Mouse (Mus musculus) frontal cortex, adult 2 months (tissue): ENCODE results near the gene Mboat7. TPM values are rescaled to one million over a fixed set of nuclear protein-coding genes. Genes with fewer than 3 reads are reported as not detected.

Experiments used
- DNase-seq, 2 experiments: peaks; one replicate each; pipeline ENCODE4 v3.0.0; 2022; ENCODE audit warnings: low spot score in 1 of 2; ENCODE audit errors: extremely low spot score in 1 of 2
- polyA plus RNA-seq: library from polyadenylated mRNA; depleted of rRNA; stranded (reverse); fragments of >200 nt; gene quantifications from 2 replicates; pipeline ENCODE4 v1.2.3, GENCODE M21; 2012

The Mboat7 gene
- polyA plus RNA-seq, 1 experiment: 139 TPM

DNA sequence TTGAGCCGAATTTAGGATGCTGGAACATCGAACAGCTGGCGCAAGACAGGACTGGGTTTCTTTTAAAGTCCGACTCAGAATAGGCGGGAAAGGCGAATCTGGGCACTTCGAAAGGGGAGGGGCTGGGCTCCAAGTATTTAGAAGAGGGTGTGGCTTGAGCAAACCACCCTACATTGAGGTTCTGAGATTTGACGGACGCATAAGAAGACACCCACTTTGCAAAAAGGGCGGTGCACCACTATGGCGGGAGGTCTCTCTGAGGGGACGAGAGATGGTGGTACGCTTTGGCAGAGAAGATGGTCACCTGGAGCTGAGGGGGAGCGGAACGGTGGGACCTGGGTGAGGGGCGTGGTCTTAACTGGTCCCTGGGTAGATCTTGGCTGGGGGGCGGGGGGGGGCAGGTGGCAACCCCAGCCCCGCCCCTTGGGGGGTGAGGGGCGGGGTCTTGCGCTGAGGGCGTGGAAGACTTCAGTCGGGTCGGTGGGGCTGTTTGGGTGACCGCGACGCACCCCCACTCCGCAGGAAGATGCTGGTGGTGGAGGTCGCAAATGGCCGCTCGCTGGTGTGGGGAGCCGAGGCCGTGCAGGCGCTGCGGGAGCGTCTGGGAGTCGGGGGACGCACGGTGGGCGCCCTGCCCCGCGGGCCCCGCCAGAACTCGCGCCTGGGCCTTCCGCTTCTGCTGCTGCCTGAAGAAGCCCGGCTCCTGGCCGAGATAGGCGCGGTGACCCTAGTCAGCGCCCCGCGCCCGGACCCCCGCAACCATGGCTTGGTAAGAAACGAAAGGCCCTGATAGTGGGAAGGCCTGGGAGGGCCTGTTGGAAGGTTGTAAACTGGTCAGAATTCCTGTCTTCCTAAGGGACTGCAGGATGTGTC lies 989 bp upstream of the Mboat7 start:
- DNase-seq: peak; percentile 49 to 59

DNA sequence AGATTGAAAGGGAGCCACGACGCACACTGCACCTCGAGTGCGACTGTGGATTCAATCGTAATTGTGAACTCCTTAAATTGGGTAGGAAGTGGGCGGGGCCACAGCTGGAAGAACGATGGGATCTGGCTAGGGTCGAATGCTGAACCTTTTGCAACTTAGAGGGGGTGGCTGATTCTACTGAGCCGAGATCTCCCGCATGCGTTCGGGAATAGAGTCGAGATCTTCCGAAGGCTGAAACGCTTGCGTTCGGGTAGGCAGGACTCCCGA lies 419 bp upstream of the Mboat7 start:
- no peak for DNase-seq

DNA sequence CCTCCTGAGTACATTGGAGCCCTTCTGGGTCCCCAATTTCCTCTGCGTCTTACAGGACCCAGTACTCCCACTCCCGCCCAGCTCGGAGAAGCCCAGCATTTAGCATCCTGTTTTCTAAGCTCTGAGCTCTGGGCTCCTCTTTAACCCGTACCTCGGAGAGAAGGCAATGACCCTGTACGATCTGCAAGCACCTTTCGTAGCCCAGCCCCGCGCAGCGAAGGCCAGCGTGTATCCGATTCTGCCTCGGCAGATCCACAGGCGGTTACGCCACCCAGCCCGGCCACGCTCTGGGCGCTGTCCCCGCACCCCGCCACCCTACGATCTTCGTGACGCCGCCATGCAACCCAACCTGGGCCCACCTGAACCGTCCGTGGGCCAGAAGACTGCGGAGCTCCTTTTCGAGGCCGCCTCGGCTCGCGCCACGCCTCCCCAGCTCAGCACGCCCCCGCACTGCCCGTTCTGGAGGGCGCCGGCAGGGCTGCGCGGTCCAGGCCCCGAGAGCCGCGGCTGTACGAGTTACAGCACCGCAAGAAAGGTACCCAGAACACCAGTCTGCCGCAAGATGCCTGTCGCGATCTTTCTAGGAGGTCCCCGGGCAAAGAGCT lies 839 bp downstream of the Mboat7 start, which contains the start of gene Tsen34:
Tsen34 (plus strand) TSS at position 482 of the 605 bp plus-strand sequence.
- no peak for DNase-seq

DNA sequence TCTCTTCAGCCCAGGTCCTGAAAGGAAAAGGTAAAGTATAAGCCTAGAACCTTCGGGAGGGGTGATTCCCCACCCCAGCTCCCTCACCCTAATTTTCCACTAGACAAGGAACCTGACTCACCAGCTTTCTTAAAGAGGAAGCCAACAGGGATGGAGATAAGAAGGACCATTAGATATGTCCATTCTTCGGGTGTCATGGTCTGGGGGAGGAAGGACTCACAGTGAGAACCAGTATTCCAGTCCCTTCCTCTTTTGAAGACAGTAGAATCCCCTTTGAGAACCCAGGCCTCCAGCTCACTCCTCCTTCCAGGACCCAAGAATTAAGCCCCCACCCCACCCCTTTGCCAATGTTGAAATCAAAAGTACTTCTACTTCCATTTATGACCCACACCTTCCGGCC lies 1.4 kb downstream of the Mboat7 start:
- DNase-seq: no peak

DNA sequence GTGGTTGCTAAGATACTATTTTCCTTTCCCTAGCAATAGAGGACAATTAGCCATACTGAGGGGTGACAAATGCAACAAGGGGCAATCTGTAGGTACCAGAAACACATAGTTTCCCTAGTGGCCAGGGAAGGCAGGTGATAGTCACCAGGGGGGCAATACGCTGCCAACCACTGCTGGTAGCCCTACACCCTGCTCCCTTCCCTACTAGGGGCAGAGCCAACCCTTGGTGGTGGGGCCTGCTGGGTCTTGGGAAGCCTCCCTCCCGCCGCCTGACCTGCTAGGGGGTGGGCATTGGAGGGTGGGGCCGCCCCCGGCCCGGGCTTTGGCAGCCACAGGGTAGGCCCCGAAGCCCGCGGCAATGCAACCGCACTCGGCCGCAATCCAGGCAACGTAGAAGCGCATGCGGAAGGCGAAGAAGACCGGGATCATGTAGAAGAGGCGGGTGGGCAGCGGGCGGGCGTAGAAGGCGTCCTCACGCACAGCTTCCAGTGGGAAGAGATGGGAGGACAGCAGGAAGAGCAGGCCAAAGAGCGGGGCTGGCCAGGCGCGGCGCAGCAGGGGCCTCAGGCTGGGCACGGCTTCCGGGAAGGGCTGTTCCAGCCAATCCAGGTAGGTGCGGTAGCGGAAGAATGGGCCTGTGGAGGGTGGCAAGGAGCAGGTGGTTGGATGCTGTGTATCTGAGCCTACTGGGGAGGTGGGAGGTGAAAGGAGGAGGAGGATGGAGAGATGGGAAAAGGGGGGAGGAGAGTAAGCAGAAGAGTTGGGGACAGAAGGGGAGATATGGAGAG lies 7.7 kb downstream of the Mboat7 start:
- DNase-seq: no peak

DNA sequence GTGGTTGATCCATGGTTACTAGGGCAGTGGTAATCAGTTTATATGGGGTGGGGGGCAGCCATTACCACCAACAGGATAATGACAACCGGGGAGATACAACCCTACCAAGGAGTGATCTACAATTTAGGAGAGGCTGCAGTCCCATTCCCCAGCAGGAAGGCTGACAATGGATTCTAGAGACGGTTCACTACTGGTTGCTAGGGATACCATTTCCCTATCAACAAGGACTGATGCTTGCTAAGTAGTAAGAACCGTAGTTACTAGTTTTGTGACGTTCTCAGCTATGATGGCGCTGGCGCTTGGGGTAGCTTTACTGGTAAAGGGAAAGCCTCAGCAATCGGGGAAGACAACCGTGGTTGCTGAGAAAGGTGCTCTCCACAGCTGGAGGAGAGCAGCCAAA lies 8.6 kb downstream of the Mboat7 start:
- no peak for DNase-seq

DNA sequence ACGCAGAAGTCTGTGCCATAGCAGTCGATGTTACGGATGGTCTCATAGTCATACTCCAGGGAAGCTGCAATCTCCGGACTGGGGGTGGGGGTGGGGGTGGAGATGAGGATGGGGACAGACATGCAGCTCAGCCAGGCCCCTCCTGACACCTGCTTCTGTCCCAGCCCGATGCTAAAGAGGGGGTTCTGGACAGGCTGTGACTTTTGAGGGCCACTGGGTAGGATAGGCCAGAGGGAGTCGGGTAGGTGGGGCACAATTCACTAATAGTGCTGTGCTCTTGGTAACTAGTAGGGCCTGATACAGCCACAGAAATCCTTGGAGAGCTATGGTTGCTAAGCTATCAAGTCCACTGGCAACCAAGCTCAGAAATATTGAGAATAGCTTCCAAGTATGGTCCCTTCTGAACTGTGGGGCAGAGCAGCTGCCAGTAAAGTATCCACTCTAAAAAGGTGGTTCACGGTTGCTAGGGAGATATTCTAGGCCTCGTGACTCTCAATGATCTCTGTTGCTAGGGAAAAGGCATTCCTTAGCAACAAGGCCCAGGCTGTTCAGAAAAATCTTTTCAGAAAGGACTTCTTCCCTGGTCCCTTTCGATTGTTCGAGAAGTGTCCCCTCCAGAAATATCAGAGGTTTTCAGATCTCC lies 9.3 kb downstream of the Mboat7 start:
- DNase-seq: peak in 1 of 2 experiments; percentile 52

DNA sequence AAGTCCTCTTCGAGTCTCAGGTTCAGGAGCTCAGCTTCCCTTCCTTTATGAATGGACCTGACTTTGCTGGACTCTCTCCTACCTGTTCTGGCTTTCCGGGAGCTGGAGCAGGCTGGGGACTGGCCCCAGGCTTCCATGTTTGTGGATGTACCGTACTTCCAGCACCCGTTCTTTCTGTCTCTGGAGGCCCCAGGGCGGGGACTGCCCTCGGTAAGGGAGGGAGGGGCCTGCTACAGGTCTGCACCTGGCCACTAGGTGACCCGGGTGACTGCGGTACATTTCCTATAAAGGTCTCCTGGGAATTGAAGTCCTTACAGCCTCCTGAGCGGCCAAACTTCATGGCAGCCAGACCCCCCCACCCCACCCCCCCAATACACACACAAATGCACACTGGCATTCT lies 16.0 kb downstream of the Mboat7 start, which contains the start of gene Tmc4:
Tmc4 (minus strand) TSS at position 212 of the 400 bp plus-strand sequence.
- DNase-seq: no peak

DNA sequence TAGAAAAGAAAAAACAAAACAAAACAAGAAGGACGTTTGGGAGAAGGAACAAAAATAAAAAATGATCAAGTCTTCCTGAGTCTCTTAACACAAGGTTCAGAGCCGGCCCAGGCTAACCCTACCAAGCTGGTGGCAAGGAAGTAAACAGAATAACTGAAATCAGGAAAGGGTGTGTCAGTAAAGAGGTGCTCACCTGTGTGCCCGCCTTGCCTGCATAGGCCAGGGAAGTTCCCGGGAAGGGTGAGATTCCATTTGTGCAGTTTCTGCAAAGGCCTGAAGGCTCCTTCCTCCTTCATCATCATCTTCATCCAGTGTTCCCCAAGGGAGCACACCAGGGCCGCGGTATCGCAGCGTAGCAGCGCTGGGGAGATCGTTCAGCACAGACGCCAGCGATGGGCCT lies 17.0 kb downstream of the Mboat7 start:
- DNase-seq: no peak

DNA sequence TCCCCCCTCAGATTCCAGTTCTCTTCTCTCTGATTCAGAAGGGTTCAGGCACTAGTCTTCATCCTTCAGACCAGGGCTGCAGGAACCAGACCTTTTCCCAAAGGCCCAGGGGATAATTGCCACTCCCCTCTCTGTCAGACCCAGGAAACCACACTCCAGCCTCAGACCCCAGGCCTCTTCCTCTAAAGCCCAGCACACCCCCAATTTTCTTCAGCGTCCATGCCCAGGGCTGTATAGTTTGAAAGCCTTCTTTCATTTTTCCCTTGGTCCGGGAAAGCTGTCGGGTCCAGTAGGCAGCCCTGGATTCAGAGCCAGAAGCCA lies 18.1 kb downstream of the Mboat7 start:
- no peak for DNase-seq

DNA sequence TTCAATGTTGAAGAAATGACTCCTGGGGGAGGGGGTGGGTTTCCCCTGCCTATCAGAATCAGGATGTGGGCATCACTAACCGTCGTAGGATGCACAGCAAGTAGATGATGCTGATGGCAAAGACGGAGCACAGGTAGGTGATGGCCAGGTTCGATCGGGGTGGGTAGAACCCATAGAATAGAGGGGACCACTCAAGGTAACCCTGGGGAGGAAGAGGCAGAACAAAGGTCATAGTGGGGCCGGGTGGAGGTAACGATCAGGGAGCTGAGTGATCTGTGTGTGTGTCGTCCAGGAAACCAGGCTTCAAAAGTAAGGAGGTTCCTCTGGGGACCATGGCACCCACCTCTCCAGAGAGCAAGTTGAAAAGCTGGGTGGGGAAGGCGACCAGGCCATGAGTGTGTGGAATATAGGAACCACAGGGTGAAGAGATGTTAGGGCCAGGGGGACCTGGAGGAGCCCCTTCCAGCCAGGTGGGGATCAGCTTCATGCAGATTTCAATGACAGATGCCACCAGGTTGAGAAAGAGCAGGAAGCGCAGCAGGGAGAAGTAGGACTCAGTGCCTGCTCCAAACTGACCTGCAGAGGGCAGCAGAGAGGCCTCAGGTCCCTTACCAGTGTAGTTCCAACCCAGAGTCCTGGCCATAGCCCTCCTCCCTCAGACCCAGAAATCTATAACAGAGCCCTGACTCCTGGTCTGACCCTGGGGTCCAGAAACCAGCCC lies 18.7 kb downstream of the Mboat7 start:
- peak; percentile 63 to 92 for DNase-seq

DNA sequence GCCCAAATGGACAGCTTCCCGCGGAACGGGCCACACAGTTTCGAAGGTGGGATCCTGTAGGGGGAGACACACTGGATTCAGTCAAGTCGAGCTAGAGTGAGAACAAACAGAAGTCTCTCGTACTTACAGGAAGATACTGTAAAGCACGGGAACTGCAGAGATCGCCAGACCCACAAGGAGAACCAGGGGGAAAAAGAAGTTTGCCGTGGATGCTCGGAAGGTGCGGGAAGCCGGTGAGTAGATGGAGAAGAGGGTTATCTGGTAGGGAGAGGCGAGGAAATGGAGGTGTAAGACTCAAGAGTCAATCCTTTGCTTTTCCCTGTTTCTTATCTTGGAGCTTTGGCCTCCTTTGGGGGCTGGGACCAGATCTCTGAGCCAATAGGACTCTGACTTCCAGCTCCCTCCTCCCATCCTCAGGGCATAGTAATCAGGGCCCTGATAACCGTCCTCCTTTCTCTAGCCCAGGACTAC lies 26.4 kb downstream of the Mboat7 start:
- DNase-seq: no peak

DNA sequence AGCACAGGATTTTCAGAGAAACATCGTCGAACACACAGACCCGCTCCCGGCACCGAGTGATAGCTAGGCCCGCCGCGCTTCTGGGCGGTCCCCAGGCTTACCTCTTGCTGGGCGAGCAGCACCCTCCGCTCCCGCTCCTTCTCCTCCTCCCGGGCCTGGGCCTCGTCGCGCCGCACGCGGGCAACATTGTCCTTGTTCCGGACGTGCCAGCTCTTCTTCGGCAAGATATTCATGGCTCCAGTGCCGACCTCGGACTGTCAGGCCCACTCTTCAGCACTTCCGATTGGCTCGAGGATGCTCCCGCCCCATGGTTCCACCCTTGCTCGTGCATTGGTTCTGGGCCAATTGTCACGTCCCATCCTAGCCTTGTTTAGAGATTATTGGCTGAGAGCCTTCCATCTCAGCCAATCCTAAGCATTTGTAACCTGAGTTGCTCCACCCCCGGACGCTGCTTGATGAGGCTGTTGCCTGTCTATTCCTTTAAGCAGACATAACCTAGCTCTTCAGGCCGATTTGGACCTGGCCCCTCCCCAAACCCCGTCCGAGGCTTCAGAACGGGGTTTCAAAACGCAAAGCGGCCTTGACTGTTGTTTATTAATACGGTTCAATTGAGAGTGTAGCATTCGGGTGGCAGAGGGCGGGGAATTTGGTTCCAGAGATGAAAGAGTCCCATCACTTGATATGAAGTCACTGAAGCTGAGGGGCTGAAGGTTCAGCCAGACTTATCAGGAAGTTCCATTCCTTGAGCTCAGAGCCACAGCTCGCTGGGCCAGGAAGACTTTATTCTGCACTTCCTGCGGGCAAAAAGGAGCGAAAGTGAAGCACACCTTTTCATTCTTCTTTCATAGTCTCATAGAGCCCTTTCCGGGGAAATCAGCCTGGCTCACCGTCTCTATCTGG lies 27.9 kb downstream of the Mboat7 start, which contains the start of gene Leng1:
Leng1 (minus strand) TSS at position 626 of the 900 bp plus-strand sequence.
- peak; percentile 97 to 98 for DNase-seq

DNA sequence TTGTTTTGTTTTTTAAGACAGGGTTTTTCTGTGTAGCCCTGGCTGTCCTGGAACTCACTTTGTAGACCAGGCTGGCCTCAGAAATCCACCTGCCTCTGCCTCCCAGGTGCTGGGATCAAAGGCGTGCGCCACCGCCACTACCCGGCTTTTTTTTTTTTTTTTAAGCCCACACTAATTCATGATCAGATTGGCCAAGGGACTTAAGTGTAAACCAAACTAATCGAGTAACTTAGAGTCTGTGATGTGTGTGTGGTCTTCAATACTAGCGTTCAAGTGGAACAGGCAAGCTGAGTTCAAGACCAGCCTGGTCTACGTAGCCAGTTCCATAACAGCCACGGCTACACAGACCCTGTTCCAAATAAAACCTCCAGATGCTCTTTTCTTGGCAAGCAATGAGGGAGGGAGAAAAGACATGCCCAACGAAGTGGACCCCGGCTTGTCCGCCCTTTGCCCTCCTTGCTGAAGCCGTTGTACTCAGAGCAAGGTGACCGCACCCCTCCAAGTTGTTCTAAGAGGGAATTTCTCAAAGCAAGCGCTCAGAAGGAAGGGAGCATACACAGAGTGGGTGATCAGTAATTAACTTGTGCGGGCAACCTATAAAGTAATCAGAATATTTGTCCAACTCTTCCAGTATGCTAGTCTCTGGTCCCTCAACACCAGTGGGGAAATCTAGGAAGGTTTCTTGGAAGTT lies 28.7 kb downstream of the Mboat7 start:
- no peak for DNase-seq

DNA sequence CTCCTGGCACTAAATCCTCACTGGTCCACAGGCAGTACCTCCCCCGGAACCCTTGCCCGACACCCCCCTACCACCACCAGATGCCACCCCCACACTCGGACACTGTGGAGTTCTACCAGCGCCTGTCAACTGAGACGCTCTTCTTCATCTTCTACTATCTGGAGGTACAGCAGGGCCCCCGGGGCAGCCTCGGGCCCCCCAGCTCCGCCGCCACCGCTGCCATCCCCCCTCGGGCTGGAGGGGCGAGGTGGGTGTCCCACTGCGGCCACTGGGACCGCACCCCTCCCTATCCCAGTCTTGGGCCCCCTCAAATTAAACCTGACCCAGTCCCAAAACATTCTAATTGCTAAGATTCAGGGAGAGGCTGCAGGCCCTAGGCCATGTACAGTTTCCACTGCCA lies 34.7 kb downstream of the Mboat7 start:
- no peak for DNase-seq

DNA sequence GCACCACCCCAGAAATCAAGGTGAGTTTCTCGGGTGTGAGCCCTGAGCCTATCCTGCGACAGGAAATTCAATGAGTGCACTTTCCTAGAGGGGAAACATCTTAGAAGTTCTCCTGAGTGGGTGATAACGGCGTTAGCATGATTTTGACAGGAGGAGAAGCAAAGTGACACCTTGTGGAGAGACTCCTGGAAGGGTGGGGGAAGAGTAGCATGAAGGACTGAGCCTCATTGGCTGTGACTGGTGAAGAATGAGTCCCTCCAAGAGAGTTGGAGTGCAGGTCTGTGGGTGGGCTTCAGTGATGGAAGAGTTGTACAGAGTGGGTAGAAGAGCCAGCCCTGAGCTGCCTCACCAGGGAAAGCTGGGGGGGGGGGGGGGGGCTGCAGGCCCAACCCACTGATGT lies 36.4 kb downstream of the Mboat7 start:
- peak in 1 of 2 experiments; percentile 29 for DNase-seq

DNA sequence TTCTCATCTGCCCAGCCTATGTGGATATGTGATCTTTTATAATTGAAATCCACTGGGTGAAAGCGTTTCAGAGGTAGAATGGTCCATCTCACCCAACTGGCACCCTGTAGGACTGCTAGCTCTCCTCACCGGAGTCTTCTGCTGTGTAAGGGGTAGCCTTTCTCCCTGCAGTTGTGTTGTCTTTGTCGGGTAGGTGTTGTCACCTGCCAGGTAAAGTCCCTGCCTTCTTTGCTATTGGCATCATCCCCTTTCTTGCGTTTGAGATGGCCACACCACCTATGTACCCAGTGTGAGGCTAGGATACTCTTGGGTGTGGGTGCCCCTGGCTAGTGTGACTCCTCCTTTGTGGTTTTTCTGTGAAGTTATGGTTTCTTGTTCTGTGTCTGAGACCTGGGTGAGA lies 46.7 kb downstream of the Mboat7 start:
- no peak for DNase-seq

DNA sequence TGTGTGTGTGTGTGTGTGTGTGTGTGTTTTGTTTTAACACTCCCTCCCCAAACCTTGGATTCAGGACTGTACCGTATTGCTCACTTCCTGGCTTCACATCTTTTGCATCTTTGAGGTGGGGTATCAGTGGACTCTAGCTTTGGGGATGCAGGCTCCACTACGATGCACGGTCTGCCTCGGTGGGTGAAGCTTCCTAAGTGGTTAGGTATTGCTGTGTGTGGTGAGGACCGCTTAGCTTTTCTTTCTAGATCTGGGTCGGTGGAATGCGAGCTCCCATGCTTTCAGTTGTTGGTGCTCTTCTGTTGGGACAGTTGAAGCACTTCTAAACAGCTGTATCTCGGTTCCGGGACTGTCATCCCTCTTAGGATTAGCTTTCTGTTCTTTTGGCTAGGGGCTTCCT lies 47.1 kb downstream of the Mboat7 start:
- DNase-seq: no peak
